Mouse (Mus musculus) ZHBTc4 (cell line): ENCODE results near the gene Tbc1d5.

Experiments
- DNase-seq: peaks from one replicate; pipeline ENCODE4 v3.0.0-alpha.2; 2011; ENCODE audit warnings: low read depth, low spot score

Tbc1d5 gene

GRCm38 (mm10) chr17:51179195-51179953, at the start of gene Tbc1d5:
Gene Tbc1d5 (minus strand): TSS chr17:51179352.
- peak; percentile 89 for DNase-seq

DNA sequence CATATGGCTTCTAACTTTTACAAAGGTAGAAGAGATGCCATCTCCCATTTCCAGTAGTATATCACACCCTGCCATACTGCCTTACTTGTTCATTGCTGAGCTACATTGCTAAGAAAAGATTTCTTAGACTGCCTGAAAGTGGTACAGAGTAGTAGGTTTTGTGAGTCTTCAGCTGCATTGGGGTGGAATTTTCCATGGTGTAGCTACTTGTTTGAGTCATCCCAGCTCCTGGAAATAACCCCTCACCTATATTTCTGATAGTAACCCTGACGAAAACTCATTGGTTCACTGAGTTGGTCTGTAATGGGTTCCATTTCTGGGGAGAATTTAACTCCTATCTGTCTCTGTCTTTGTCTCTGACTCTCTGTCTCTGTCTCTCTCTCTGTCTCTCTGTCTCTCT, 46.9 kb upstream of the Tbc1d5 start:
- DNase-seq, result no peak

- DNase-seq, result no peak
These were observed 44.0 kb upstream of the Tbc1d5 start for GRCm38 (mm10) chr17:51223152-51223551.

DNA sequence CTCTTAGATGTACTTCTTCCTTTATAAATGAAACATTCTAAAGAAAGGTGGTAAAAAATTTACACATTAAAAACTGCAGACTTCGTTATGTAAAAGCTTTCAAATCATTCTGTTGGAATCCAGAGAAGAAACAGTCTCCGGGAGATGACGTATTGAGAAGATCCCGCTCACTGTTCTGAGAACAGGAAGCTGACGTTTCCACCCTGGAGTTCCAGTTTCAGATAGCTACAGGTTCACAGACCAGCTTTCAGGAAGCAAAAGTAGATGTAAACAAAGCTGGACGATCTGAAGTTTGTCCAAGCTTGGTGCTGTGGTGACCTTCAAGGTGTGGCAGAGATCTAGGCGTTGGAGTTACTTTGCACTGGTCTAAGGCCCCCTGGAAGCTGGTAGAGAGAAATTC, 41.9 kb upstream of the Tbc1d5 start:
- no peak for DNase-seq

- no peak for DNase-seq
These were observed 40.7 kb upstream of the Tbc1d5 start for GRCm38 (mm10) chr17:51219897-51220296.

DNA sequence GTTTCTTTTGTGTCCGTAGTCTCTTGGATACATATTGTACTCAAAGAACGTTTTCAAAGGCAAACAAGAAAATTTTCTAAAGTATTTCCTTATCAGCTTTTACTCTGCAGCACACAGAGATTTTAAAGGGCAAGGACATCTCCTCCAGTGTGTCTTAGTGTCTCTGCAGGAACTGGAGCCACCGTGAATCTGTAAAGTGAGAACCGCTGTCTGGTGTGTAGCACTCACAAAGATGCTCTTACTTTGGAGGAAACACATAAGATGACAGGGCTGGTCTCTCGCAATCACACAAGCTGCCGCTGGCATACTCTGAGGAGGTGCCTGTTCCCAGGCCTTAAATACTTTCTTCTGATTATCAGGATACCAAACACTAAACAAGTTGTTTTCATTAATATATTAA, 37.3 kb upstream of the Tbc1d5 start:
- no peak for DNase-seq

GRCm38 (mm10) chr17:51209565-51209964, 30.4 kb upstream of the Tbc1d5 start:
- DNase-seq, result no peak

GRCm38 (mm10) chr17:51204643-51205042, 25.5 kb upstream of the Tbc1d5 start:
- no peak for DNase-seq

DNA sequence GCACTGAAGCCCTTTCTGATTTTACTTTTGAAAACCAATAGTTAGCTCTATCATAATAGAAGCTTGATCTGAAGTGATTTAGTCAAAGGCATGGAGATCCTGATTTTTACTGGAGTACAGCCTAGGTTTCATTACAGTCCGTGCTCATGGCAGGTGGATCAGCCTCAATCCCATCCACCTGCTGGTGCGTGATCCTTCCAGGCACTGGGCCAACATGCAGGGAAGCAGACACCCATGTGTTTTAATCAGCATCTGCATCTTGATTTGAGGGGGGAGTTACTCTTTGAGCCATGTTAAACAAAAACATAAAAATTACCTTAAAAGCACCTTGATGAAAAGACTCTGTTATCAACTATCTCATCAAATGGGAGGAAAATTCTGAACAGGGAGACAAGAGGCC, 16.4 kb upstream of the Tbc1d5 start:
- no peak for DNase-seq

- no peak for DNase-seq
These were observed 15.6 kb upstream of the Tbc1d5 start for GRCm38 (mm10) chr17:51194787-51195186.

GRCm38 (mm10) chr17:51191381-51191780, 12.2 kb upstream of the Tbc1d5 start:
- DNase-seq, result no peak

DNA sequence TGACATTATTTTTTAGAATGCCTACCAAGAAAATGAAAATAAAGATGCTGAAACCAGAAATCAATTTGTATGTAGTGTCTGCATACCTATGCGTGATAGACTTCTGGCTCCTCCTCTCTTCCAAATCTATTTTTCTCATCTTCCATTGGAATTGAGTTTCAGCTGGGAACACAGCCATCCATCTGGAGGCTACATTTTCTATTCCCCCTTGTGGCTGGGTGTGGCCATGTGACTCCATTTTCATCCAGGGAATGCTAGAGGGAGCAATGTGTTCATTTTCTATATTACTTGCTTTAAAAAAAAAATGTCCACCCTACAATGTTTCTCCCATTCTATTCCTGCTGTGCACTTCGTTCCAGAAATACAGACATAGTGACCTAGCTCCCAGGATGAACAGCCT, 3.6 kb upstream of the Tbc1d5 start:
- DNase-seq, result no peak

DNA sequence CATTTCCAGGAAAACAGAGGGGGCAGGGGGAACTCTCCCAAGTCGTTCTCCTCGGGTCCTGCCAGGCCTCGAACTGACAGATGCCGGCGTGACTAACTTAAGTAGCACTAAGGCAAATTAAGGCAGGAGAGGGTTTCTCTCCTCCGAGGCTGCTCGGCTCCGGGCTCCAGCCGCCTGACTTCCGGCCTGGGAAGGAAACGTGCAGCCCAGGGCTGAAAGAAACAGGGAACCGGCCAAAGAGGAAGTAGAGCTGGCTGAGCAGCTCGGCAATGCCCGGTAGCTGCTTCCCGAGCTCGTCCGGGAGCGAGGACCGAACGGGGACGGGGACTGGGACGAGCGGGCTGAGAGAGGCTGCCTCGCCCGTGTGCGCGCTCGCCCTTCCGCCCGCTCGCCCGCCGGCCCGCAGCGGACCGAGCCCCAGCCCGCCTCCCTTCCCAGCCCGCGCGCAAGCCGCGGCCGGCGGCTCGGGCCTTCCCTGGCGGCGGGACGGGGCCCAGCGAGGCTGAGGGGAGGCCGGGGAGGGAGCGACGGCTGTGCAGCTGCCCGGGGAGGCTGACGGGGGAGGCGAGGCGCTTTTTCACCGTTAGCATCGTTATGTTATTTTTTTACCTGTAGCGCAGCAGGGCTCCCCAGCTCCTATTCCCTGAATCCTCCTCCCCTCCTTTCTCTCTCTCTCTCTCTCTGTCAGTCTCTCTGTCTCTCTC, 509 bp downstream of the Tbc1d5 start:
- DNase-seq, result peak; percentile 69

- DNase-seq, result no peak
These were observed 1.2 kb downstream of the Tbc1d5 start for GRCm38 (mm10) chr17:51177923-51178322.

DNA sequence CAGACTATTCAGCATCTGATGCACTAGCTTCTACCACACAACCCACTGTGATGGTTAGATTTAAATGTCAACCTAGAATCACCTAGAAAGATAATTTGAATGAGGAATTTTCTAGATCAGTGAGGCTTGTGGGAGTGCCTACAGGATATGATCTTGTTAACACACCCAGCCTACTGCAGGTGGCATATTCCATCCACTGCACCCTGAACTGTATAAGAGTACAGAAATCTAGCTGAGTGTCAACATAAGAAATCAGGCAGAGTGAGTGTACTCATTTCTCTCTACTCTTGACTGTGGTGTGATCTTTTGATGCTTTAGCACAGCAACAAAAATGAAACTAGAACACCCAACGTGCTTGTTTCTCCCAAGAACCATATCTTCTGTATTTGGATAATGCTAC, 6.8 kb downstream of the Tbc1d5 start:
- no peak for DNase-seq

- no peak for DNase-seq
These were observed 7.6 kb downstream of the Tbc1d5 start for GRCm38 (mm10) chr17:51171504-51171903.

DNA sequence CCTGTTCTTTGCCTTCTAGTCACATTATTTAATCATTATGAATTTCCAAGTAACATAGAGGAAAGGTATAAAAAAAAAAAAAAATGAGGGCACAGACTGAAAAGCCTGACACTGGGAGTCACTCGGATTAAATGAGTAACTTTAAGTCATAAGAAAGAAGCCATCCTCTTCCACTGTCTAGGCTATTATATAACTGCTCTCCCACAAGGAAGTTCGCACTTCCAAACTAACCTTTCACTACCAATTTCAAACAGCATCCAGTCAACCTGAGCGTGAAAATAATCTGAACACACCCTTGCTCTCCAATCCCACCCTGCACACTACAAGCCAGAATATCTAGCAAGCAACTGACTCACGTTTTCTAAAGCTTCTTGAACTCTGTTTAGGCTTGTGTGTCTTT, 9.2 kb downstream of the Tbc1d5 start:
- no peak for DNase-seq

DNA sequence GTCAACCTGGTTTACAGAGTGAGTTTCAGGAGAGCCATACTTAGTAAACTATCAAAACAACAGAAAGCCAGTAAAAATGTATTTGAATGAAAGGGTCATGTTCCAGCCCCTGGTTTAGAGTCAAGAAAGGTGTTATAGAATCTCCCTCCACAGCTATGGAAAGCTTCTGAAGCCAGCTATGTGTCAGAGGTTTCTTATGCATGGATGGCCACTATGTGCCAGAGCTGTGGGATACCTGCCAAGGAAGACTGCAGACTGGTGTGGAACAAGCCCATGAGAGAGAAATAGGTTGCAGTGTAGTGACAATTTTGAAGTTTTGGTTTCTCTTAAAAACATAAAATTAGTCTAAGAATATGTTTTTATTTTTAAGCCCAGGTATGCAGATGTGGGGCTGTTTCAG, 16.8 kb downstream of the Tbc1d5 start:
- no peak for DNase-seq

DNA sequence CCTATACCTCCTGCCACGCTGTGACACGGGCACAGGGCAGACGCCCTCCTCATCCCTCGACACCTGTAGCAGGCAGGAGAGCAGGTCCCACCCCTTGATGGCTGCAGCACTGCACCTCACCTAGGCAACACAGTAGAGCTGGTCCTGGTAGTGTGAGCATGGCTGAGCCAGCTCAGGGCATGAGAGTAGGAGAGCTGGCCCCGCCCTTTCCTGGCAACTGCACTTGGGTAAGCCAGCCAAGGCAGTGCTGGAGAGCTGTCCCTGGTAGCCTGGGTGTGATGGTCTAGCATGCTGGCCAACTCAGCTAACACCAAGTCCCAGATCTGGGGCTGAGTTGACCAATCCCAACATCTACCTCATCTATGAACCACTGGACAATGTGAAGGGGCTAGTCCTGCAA, 19.9 kb downstream of the Tbc1d5 start:
- peak; percentile 16 for DNase-seq

- peak; percentile 3 for DNase-seq
These were observed 28.2 kb downstream of the Tbc1d5 start for GRCm38 (mm10) chr17:51150999-51151398.

- no peak for DNase-seq
These were observed 34.2 kb downstream of the Tbc1d5 start for GRCm38 (mm10) chr17:51144983-51145382.

DNA sequence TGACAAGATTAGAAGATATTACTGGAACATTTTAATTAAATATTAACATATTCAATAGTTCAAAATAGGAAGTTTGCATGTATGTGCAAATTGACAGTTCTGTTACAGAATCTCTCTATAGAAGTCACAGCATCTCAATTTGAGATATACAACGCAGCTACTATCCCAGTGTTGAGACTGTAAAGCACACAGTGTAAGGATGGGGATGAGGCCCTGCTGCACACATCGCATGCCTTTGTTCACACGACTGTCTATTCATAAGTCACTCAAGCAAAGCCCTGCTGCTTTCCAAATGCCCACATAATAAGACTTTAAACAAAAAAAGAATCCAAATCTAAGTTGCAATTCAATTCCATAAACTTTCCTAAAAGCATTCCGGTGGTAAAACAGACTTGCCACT, 37.1 kb downstream of the Tbc1d5 start:
- DNase-seq, result no peak

DNA sequence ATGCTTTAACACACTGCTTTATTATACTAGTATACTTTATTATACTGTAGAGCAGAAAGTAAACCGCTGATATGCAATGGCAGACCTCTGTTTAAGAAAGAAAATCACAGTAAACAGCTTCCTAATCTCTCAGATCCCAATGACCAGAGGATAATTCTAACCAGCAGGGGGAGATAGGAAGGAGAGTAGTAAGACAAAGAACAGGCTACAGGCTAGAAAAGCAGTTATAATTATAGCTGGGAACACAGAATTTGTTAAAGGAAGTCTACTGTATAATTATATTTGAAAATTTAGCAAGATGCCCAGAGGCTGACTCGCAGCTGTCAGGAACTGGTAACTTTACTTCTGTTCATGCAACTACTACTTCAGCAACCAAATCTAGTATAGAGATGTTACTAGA, 68.0 kb downstream of the Tbc1d5 start:
- peak; percentile 23 for DNase-seq
